Mouse (Mus musculus): ENCODE measurements around the gene Rps29. TPM values are rescaled to one million over a fixed set of nuclear protein-coding genes. Genes with fewer than 3 reads are reported as not detected.

The Rps29 gene
- polyA plus RNA-seq, 2 experiments = 1,849 to 2,273 TPM

DNA sequence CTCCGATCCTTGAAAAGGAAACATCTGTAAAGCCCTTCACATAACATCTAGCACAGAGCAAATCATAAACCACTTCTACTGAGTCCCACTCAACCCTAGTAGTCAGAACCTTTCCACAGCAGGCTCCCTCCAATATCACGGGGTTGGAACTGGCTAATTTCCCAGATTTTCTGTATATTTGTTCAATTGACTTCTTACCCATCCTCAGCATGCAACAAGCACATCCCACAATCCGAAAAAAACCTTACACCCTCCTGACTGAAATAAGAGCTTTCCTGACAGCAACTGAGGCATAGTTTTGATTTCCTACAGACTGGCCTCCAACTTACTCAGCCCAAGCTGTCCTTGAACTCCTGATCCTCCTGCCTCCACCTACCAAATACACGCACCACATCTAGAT lies 2.5 kb downstream of the Rps29 start:
- Histone ChIP-seq H3K4me3 (replicated peaks; ENCODE audit: low read length) (no peak overlapping the region), H3K36me3 (ENCODE audit: control insufficient read depth, insufficient read depth, low read length) (peaks cover 27% of the 10 kb centered on the region), H3K9ac (ENCODE audit: low read depth, low read length, severe bottlenecking) (no peak overlapping the region), H3K4me1 (ENCODE audit: control insufficient read depth, insufficient read depth, low read length) (0 out of 2 replicates have a peak, but pooled peaks cover 3% of the 10 kb centered on the region), H3K27me3 (ENCODE audit: control insufficient read depth, insufficient read depth, low read length) (no peaks in the 10 kb centered on the region), H3K9me3 (ENCODE audit: control insufficient read depth, low read length) (no peaks in the 10 kb centered on the region), H3K27ac (replicated peaks; ENCODE audit: low read depth, low read length) (no peak overlapping the region), H3K4me2 (replicated peaks; ENCODE audit: low read depth, low read length, severe bottlenecking) (no peak overlapping the region)
- DNase-seq (ENCODE audit: low spot score) (no peak), ATAC-seq (ENCODE audit: low FRiP score, low read depth) (no peak)
- TF ChIP-seq POLR2A (IDR thresholded peaks at IDR 0.05; ENCODE audit: borderline replicate concordance, extremely low read depth, insufficient read depth, insufficient read length) = no peak
- WGBS = 90% methylated on average over 4 of the region's 4 CpGs

DNA sequence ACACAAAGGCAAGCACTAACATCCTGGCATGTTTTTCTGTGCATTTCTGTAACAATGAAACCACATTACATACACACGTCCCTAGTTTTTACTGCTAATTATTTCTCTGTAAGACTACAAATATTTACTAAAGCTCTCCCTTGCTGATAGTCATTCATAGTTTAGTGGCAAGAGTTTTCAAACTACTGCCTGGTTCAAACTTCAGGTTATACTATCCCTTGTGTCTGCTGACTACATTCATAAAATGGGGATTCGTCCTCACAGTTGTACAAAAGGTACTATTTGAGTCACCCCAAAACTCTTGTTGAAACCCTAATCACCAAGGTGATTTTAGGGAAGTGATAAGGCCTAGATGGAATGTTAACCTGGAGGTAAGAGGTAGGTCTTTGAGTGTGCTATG lies 3.1 kb downstream of the Rps29 start:
- Histone ChIP-seq H3K9ac (ENCODE audit: low read depth, low read length, severe bottlenecking) (no peak overlapping the region), H3K4me1 (ENCODE audit: control insufficient read depth, insufficient read depth, low read length) (0 out of 2 replicates have a peak, but pooled peaks cover 3% of the 10 kb centered on the region), H3K4me2 (replicated peaks; ENCODE audit: low read depth, low read length, severe bottlenecking) (no peak overlapping the region), H3K36me3 (ENCODE audit: control insufficient read depth, insufficient read depth, low read length) (peaks cover 27% of the 10 kb centered on the region), H3K27me3 (ENCODE audit: control insufficient read depth, insufficient read depth, low read length) (no peaks in the 10 kb centered on the region), H3K4me3 (replicated peaks; ENCODE audit: low read length) (no peak overlapping the region), H3K9me3 (ENCODE audit: control insufficient read depth, low read length) (no peaks in the 10 kb centered on the region), H3K27ac (replicated peaks; ENCODE audit: low read depth, low read length) (no peak overlapping the region)
- DNase-seq (ENCODE audit: low spot score) (no peak), ATAC-seq (ENCODE audit: low FRiP score, low read depth) (no peak)
- no peak for TF ChIP-seq POLR2A (IDR thresholded peaks at IDR 0.05; ENCODE audit: borderline replicate concordance, extremely low read depth, insufficient read depth, insufficient read length)
- WGBS = 80% methylated on average over 2 of the region's 2 CpGs

DNA sequence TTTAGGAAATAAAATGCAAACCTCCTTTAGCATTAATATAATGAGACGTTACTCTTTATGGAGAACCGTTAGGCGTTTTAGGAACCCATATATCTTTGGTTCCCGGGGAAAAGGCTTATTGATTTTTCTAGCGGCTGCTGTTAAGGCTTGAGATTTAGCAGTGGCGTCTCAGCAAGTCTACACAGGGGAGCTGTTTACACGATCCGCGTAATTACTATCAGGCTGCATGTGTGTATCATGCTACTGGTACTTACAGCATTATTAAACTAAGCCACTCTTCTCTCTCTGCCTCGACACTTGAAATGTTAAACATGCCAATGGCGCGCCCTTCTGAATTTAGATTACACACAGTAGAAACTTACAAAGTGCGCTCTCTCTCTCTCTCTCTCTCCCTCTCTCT lies 8.9 kb downstream of the Rps29 start:
- no peak overlapping the region for H3K4me2 ChIP-seq (replicated peaks; ENCODE audit: low read depth, low read length, severe bottlenecking)
- TF ChIP-seq POLR2A (IDR thresholded peaks at IDR 0.05; ENCODE audit: borderline replicate concordance, extremely low read depth, insufficient read depth, insufficient read length) = no peak
- no peaks in the 10 kb centered on the region for H3K36me3 ChIP-seq (ENCODE audit: control insufficient read depth, insufficient read depth, low read length)
- H3K4me1 ChIP-seq (ENCODE audit: control insufficient read depth, insufficient read depth, low read length) = no peaks in the 10 kb centered on the region
- H3K9me3 ChIP-seq (ENCODE audit: control insufficient read depth, low read length) = no peaks in the 10 kb centered on the region
- no peak overlapping the region for H3K27ac ChIP-seq (replicated peaks; ENCODE audit: low read depth, low read length)
- ATAC-seq (ENCODE audit: low FRiP score, low read depth) (no peak), DNase-seq (ENCODE audit: low spot score) (no peak)
- WGBS = 50% methylated on average over 13 of the region's 13 CpGs
- H3K27me3 ChIP-seq (ENCODE audit: control insufficient read depth, insufficient read depth, low read length) = no peaks in the 10 kb centered on the region
- H3K4me3 ChIP-seq (replicated peaks; ENCODE audit: low read length) = no peak overlapping the region
- H3K9ac ChIP-seq (ENCODE audit: low read depth, low read length, severe bottlenecking) = no peak overlapping the region

DNA sequence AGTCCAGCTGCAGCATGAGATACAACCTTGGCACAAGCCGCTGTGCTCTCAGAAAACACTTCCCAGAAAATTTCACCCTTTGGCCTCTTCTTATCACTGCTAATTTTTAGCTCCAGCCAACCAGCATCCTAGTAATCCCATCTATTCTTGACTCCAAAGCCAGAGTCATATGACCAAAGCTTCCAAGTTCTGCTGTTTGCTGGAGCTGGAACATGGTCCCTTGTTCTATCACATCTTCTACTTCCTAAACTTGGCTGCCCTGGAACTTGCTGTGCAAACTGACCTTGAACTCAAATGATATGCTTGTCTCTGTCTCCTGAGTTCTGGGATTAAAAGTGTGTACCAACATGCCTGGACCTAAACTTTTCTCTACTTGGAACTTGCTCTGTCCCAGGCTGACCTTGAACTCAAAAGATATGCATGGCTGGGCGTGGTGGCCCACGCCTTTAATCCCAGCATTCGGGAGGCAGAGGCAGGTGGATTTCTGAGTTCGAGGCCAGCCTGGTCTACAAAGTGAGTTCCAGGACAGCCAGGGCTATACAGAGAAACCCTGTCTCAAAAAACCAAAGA lies 11.7 kb downstream of the Rps29 start:
- H3K36me3 ChIP-seq (ENCODE audit: control insufficient read depth, insufficient read depth, low read length) = no peaks in the 10 kb centered on the region
- no peaks in the 10 kb centered on the region for H3K4me1 ChIP-seq (ENCODE audit: control insufficient read depth, insufficient read depth, low read length)
- H3K27me3 ChIP-seq (ENCODE audit: control insufficient read depth, insufficient read depth, low read length) = no peaks in the 10 kb centered on the region
- H3K9me3 ChIP-seq (ENCODE audit: control insufficient read depth, low read length) = no peaks in the 10 kb centered on the region
- no peak for ATAC-seq (ENCODE audit: low FRiP score, low read depth)
- no peak overlapping the region for H3K9ac ChIP-seq (ENCODE audit: low read depth, low read length, severe bottlenecking)
- TF ChIP-seq POLR2A (IDR thresholded peaks at IDR 0.05; ENCODE audit: borderline replicate concordance, extremely low read depth, insufficient read depth, insufficient read length) = no peak
- H3K4me2 ChIP-seq (replicated peaks; ENCODE audit: low read depth, low read length, severe bottlenecking) = no peak overlapping the region
- H3K4me3 ChIP-seq (replicated peaks; ENCODE audit: low read length) = no peak overlapping the region
- 93% methylated on average over 5 of the region's 5 CpGs for WGBS
- no peak for DNase-seq (ENCODE audit: low spot score)
- H3K27ac ChIP-seq (replicated peaks; ENCODE audit: low read depth, low read length) = no peak overlapping the region

DNA sequence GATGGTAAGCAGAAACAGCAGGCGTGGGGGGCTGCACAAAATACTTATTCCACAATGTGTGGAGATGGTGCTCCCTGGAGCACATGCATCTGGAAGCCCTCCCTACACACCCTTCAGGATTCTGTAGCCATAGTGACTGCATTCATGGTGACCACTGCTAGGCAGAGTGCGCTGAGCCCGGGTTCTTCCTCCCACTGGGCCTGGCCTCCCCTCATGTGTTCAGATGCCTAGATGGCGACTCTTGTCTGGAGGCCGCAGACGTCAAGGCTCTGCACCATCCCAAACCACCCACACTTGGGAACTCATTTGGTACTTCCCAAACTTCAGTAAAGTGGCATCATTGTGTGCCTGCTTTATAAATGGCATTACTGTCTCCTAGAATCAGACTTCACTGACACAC lies 15.5 kb downstream of the Rps29 start:
- ATAC-seq (ENCODE audit: low FRiP score, low read depth) = no peak
- Histone ChIP-seq H3K27me3 (ENCODE audit: control insufficient read depth, insufficient read depth, low read length) (no peaks in the 10 kb centered on the region), H3K27ac (replicated peaks; ENCODE audit: low read depth, low read length) (no peak overlapping the region), H3K4me2 (replicated peaks; ENCODE audit: low read depth, low read length, severe bottlenecking) (no peak overlapping the region), H3K9ac (ENCODE audit: low read depth, low read length, severe bottlenecking) (no peak overlapping the region), H3K4me1 (ENCODE audit: control insufficient read depth, insufficient read depth, low read length) (no peaks in the 10 kb centered on the region), H3K4me3 (replicated peaks; ENCODE audit: low read length) (no peak overlapping the region), H3K9me3 (ENCODE audit: control insufficient read depth, low read length) (no peaks in the 10 kb centered on the region), H3K36me3 (ENCODE audit: control insufficient read depth, insufficient read depth, low read length) (no peaks in the 10 kb centered on the region)
- no peak for DNase-seq (ENCODE audit: low spot score)
- WGBS = 80% methylated on average over 6 of the region's 6 CpGs
- TF ChIP-seq POLR2A (IDR thresholded peaks at IDR 0.05; ENCODE audit: borderline replicate concordance, extremely low read depth, insufficient read depth, insufficient read length) = no peak

DNA sequence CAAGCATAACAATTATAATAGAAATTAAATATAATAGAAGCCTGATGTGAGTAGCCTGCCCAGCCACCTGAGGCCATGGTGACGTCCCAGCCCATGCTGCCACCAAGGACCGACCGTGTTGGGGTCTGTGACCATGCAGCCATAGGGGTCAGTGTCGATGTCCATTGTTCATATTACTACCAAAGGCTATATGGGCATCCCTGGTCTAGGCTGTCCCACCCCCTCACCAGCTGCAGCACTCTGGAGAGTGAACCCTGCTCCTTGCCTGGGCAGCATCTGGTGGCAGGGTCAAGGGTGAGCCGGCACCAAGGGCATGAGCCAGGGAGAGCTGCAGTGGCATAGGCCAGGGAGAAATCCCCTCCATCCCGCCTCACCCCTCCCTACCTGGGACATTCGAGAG lies 19.1 kb downstream of the Rps29 start:
- ATAC-seq (ENCODE audit: low FRiP score, low read depth) (no peak), DNase-seq (ENCODE audit: low spot score) (no peak)
- Histone ChIP-seq H3K9ac (ENCODE audit: low read depth, low read length, severe bottlenecking) (no peak overlapping the region), H3K27me3 (ENCODE audit: control insufficient read depth, insufficient read depth, low read length) (no peaks in the 10 kb centered on the region), H3K27ac (replicated peaks; ENCODE audit: low read depth, low read length) (no peak overlapping the region), H3K4me1 (ENCODE audit: control insufficient read depth, insufficient read depth, low read length) (no peaks in the 10 kb centered on the region), H3K36me3 (ENCODE audit: control insufficient read depth, insufficient read depth, low read length) (no peaks in the 10 kb centered on the region), H3K4me2 (replicated peaks; ENCODE audit: low read depth, low read length, severe bottlenecking) (no peak overlapping the region), H3K4me3 (replicated peaks; ENCODE audit: low read length) (no peak overlapping the region), H3K9me3 (ENCODE audit: control insufficient read depth, low read length) (no peaks in the 10 kb centered on the region)
- WGBS = 81% methylated on average over 7 of the region's 7 CpGs
- no peak for TF ChIP-seq POLR2A (IDR thresholded peaks at IDR 0.05; ENCODE audit: borderline replicate concordance, extremely low read depth, insufficient read depth, insufficient read length)

Measured in limb, embryonic 14.5 days (tissue).